Mouse (Mus musculus) R1 (cell line): ENCODE measurements around the gene Ifi27l2a.
"Not testable (repeated sequence)": the region's sequence is repeated elsewhere in the genome, so short reads cannot be mapped to it uniquely, and the experiment has no call there.

Experiments used
- DNase-seq: peaks from one replicate; pipeline ENCODE4 v3.0.0-alpha.2; 2018; ENCODE audit warnings: low read depth, low spot score

Gene Ifi27l2a

GRCm38 (mm10) chr12:103443524-103443923 lies at the start of gene Ifi27l2a:
TSS of gene Ifi27l2a (minus strand) at chr12:103443680.
- DNase-seq, result no peak

- peak; percentile 81 for DNase-seq
These were observed 49.3 kb upstream of the Ifi27l2a start for GRCm38 (mm10) chr12:103492767-103493166.

GRCm38 (mm10) chr12:103491091-103491730 lies 47.7 kb upstream of the Ifi27l2a start:
- no peak for DNase-seq

- DNase-seq, result no peak
These were observed 44.3 kb upstream of the Ifi27l2a start for GRCm38 (mm10) chr12:103487750-103488149.

GRCm38 (mm10) chr12:103487276-103487675 lies 43.8 kb upstream of the Ifi27l2a start:
- DNase-seq, result no peak

- no peak for DNase-seq
These were observed 43.2 kb upstream of the Ifi27l2a start for GRCm38 (mm10) chr12:103486726-103487125.

- peak; percentile 29 for DNase-seq
These were observed 40.9 kb upstream of the Ifi27l2a start for GRCm38 (mm10) chr12:103484200-103484972.

GRCm38 (mm10) chr12:103482781-103483180 lies 39.3 kb upstream of the Ifi27l2a start:
- DNase-seq, result no peak

GRCm38 (mm10) chr12:103481671-103482070 lies 38.2 kb upstream of the Ifi27l2a start:
- DNase-seq, result no peak

GRCm38 (mm10) chr12:103477461-103478015 lies 34.1 kb upstream of the Ifi27l2a start:
- no peak for DNase-seq

GRCm38 (mm10) chr12:103476779-103477389 lies 33.4 kb upstream of the Ifi27l2a start:
- no peak for DNase-seq

- DNase-seq, result no peak
These were observed 31.0 kb upstream of the Ifi27l2a start for GRCm38 (mm10) chr12:103474481-103474880.

- DNase-seq, result no peak
These were observed 13.7 kb upstream of the Ifi27l2a start, which contains the start of gene Ifi27l2b for GRCm38 (mm10) chr12:103457140-103457539. TSS of gene Ifi27l2b (minus strand) at chr12:103457223.

- not testable (repeated sequence) for DNase-seq
These were observed 13.2 kb upstream of the Ifi27l2a start for GRCm38 (mm10) chr12:103456727-103457126.

- no peak for DNase-seq
These were observed 9.9 kb upstream of the Ifi27l2a start for GRCm38 (mm10) chr12:103453361-103453760.

- DNase-seq, result no peak
These were observed 1.6 kb upstream of the Ifi27l2a start for GRCm38 (mm10) chr12:103445060-103445459.

GRCm38 (mm10) chr12:103444261-103444660 lies 781 bp upstream of the Ifi27l2a start:
- DNase-seq, result not testable (repeated sequence)

GRCm38 (mm10) chr12:103437601-103438000 lies 5.9 kb downstream of the Ifi27l2a start:
- no peak for DNase-seq

GRCm38 (mm10) chr12:103434861-103435260 lies 8.6 kb downstream of the Ifi27l2a start:
- DNase-seq, result no peak

GRCm38 (mm10) chr12:103433986-103434731 lies 9.3 kb downstream of the Ifi27l2a start, which contains the start of gene Ifi27:
TSS of gene Ifi27 (plus strand) at chr12:103434211.
- peak; percentile 7 for DNase-seq

- DNase-seq, result no peak
These were observed 10.1 kb downstream of the Ifi27l2a start for GRCm38 (mm10) chr12:103433430-103433829.
